Mouse (Mus musculus): ENCODE results near the gene Nacad. TPM values are rescaled to one million over a fixed set of nuclear protein-coding genes. Genes with fewer than 3 reads are reported as not detected.

Gene Nacad
- polyA plus RNA-seq, 1 experiment from 2014 or later = 44.3 TPM

- Histone ChIP-seq H3K9ac (ENCODE audit: low read depth, low read length) (no peak overlapping the region), H3K4me3 (ENCODE audit: low read depth, low read length) (no peak overlapping the region), H3K27ac (ENCODE audit: low read depth, low read length) (no peak overlapping the region), H3K4me1 (replicated peaks; ENCODE audit: control insufficient read depth, insufficient read depth, low read length) (peaks cover 3% of the 10 kb centered on the region; the same call in 1 of the 2 replicates), H3K4me2 (replicated peaks; ENCODE audit: low read depth, low read length) (no peak overlapping the region), H3K36me3 (ENCODE audit: control insufficient read depth, insufficient read depth, low read length) (peaks cover 11% of the 10 kb centered on the region), H3K27me3 (ENCODE audit: control insufficient read depth, insufficient read depth, low read length) (no peaks in the 10 kb centered on the region), H3K9me3 (ENCODE audit: control insufficient read depth, low read length) (no peaks in the 10 kb centered on the region)
- ATAC-seq (ENCODE audit: low FRiP score) (no peak), DNase-seq (ENCODE audit: low spot score) (no peak)
- WGBS = 79% methylated on average over 11 of the region's 11 CpGs
Observed at GRCm38 (mm10) chr11:6593406-6593805, 12.4 kb downstream of the Nacad start.

GRCm38 (mm10) chr11:6590933-6591675 is 14.7 kb downstream of the Nacad start:
- Histone ChIP-seq H3K4me3 (ENCODE audit: low read depth, low read length) (no peak overlapping the region), H3K9ac (ENCODE audit: low read depth, low read length) (no peak overlapping the region), H3K27ac (ENCODE audit: low read depth, low read length) (no peak overlapping the region), H3K27me3 (ENCODE audit: control insufficient read depth, insufficient read depth, low read length) (no peaks in the 10 kb centered on the region), H3K9me3 (ENCODE audit: control insufficient read depth, low read length) (no peaks in the 10 kb centered on the region), H3K36me3 (ENCODE audit: control insufficient read depth, insufficient read depth, low read length) (peaks cover 11% of the 10 kb centered on the region), H3K4me2 (replicated peaks; ENCODE audit: low read depth, low read length) (no peak overlapping the region), H3K4me1 (replicated peaks; ENCODE audit: control insufficient read depth, insufficient read depth, low read length) (no peaks in the 10 kb centered on the region)
- ATAC-seq (ENCODE audit: low FRiP score) = no peak
- WGBS = 79% methylated on average over 10 of the region's 10 CpGs
- DNase-seq (ENCODE audit: low spot score) = no peak

GRCm38 (mm10) chr11:6589838-6590237 is 16.0 kb downstream of the Nacad start:
- no peak overlapping the region for H3K27ac ChIP-seq (ENCODE audit: low read depth, low read length)
- no peak overlapping the region for H3K4me2 ChIP-seq (replicated peaks; ENCODE audit: low read depth, low read length)
- H3K9ac ChIP-seq (ENCODE audit: low read depth, low read length) = no peak overlapping the region
- H3K9me3 ChIP-seq (ENCODE audit: control insufficient read depth, low read length) = no peaks in the 10 kb centered on the region
- no peaks in the 10 kb centered on the region for H3K27me3 ChIP-seq (ENCODE audit: control insufficient read depth, insufficient read depth, low read length)
- H3K36me3 ChIP-seq (ENCODE audit: control insufficient read depth, insufficient read depth, low read length) = peaks cover 11% of the 10 kb centered on the region
- WGBS = 92% methylated on average over 7 of the region's 7 CpGs
- no peak overlapping the region for H3K4me3 ChIP-seq (ENCODE audit: low read depth, low read length)
- H3K4me1 ChIP-seq (replicated peaks; ENCODE audit: control insufficient read depth, insufficient read depth, low read length) = no peaks in the 10 kb centered on the region
- DNase-seq (ENCODE audit: low spot score) (no peak), ATAC-seq (ENCODE audit: low FRiP score) (no peak)

GRCm38 (mm10) chr11:6588295-6588694 is 17.6 kb downstream of the Nacad start:
- Histone ChIP-seq H3K9me3 (ENCODE audit: control insufficient read depth, low read length) (no peaks in the 10 kb centered on the region), H3K27ac (ENCODE audit: low read depth, low read length) (no peak overlapping the region), H3K4me2 (replicated peaks; ENCODE audit: low read depth, low read length) (no peak overlapping the region), H3K4me3 (ENCODE audit: low read depth, low read length) (no peak overlapping the region), H3K36me3 (ENCODE audit: control insufficient read depth, insufficient read depth, low read length) (peaks cover 9% of the 10 kb centered on the region), H3K9ac (ENCODE audit: low read depth, low read length) (no peak overlapping the region), H3K4me1 (replicated peaks; ENCODE audit: control insufficient read depth, insufficient read depth, low read length) (no peaks in the 10 kb centered on the region), H3K27me3 (ENCODE audit: control insufficient read depth, insufficient read depth, low read length) (no peaks in the 10 kb centered on the region)
- DNase-seq (ENCODE audit: low spot score) = no peak
- WGBS = 94% methylated on average over 7 of the region's 7 CpGs
- no peak for ATAC-seq (ENCODE audit: low FRiP score)

- no peak overlapping the region for H3K4me3 ChIP-seq (ENCODE audit: low read depth, low read length)
- 96% methylated on average over 7 of the region's 7 CpGs for WGBS
- H3K27ac ChIP-seq (ENCODE audit: low read depth, low read length) = no peak overlapping the region
- ATAC-seq (ENCODE audit: low FRiP score) (no peak), DNase-seq (ENCODE audit: low spot score) (no peak)
- no peaks in the 10 kb centered on the region for H3K9me3 ChIP-seq (ENCODE audit: control insufficient read depth, low read length)
- no peaks in the 10 kb centered on the region for H3K4me1 ChIP-seq (replicated peaks; ENCODE audit: control insufficient read depth, insufficient read depth, low read length)
- peaks cover 6% of the 10 kb centered on the region; the same call in 1 of the 2 replicates for H3K36me3 ChIP-seq (ENCODE audit: control insufficient read depth, insufficient read depth, low read length)
- H3K9ac ChIP-seq (ENCODE audit: low read depth, low read length) = no peak overlapping the region
- H3K27me3 ChIP-seq (ENCODE audit: control insufficient read depth, insufficient read depth, low read length) = no peaks in the 10 kb centered on the region
- no peak overlapping the region for H3K4me2 ChIP-seq (replicated peaks; ENCODE audit: low read depth, low read length)
Observed at GRCm38 (mm10) chr11:6587249-6587940, 18.5 kb downstream of the Nacad start.

GRCm38 (mm10) chr11:6586660-6587059 is 19.2 kb downstream of the Nacad start:
- Histone ChIP-seq H3K27ac (ENCODE audit: low read depth, low read length) (no peak overlapping the region), H3K9me3 (ENCODE audit: control insufficient read depth, low read length) (no peaks in the 10 kb centered on the region), H3K27me3 (ENCODE audit: control insufficient read depth, insufficient read depth, low read length) (no peaks in the 10 kb centered on the region), H3K36me3 (ENCODE audit: control insufficient read depth, insufficient read depth, low read length) (peaks cover 4% of the 10 kb centered on the region; the same call in 1 of the 2 replicates), H3K4me1 (replicated peaks; ENCODE audit: control insufficient read depth, insufficient read depth, low read length) (no peaks in the 10 kb centered on the region), H3K9ac (ENCODE audit: low read depth, low read length) (no peak overlapping the region), H3K4me3 (ENCODE audit: low read depth, low read length) (no peak overlapping the region), H3K4me2 (replicated peaks; ENCODE audit: low read depth, low read length) (no peak overlapping the region)
- ATAC-seq (ENCODE audit: low FRiP score) (no peak), DNase-seq (ENCODE audit: low spot score) (no peak)
- WGBS = 95% methylated on average over 3 of the region's 3 CpGs

GRCm38 (mm10) chr11:6585748-6586147 is 20.1 kb downstream of the Nacad start:
- Histone ChIP-seq H3K9me3 (ENCODE audit: control insufficient read depth, low read length) (no peaks in the 10 kb centered on the region), H3K4me3 (ENCODE audit: low read depth, low read length) (no peak overlapping the region), H3K27ac (ENCODE audit: low read depth, low read length) (no peak overlapping the region), H3K27me3 (ENCODE audit: control insufficient read depth, insufficient read depth, low read length) (no peaks in the 10 kb centered on the region), H3K9ac (ENCODE audit: low read depth, low read length) (no peak overlapping the region), H3K36me3 (ENCODE audit: control insufficient read depth, insufficient read depth, low read length) (peaks cover 4% of the 10 kb centered on the region; the same call in 1 of the 2 replicates), H3K4me1 (replicated peaks; ENCODE audit: control insufficient read depth, insufficient read depth, low read length) (no peaks in the 10 kb centered on the region), H3K4me2 (replicated peaks; ENCODE audit: low read depth, low read length) (no peak overlapping the region)
- 94% methylated on average over 8 of the region's 8 CpGs for WGBS
- ATAC-seq (ENCODE audit: low FRiP score) = no peak
- DNase-seq (ENCODE audit: low spot score) = no peak

- no peak for DNase-seq (ENCODE audit: low spot score)
- H3K27me3 ChIP-seq (ENCODE audit: control insufficient read depth, insufficient read depth, low read length) = no peaks in the 10 kb centered on the region
- no peak overlapping the region for H3K27ac ChIP-seq (ENCODE audit: low read depth, low read length)
- no peak overlapping the region for H3K9ac ChIP-seq (ENCODE audit: low read depth, low read length)
- no peaks in the 10 kb centered on the region for H3K36me3 ChIP-seq (ENCODE audit: control insufficient read depth, insufficient read depth, low read length)
- no peaks in the 10 kb centered on the region for H3K4me1 ChIP-seq (replicated peaks; ENCODE audit: control insufficient read depth, insufficient read depth, low read length)
- WGBS = 93% methylated on average over 2 of the region's 2 CpGs
- no peak for ATAC-seq (ENCODE audit: low FRiP score)
- H3K4me3 ChIP-seq (ENCODE audit: low read depth, low read length) = no peak overlapping the region
- H3K4me2 ChIP-seq (replicated peaks; ENCODE audit: low read depth, low read length) = no peak overlapping the region
- no peaks in the 10 kb centered on the region for H3K9me3 ChIP-seq (ENCODE audit: control insufficient read depth, low read length)
Observed at GRCm38 (mm10) chr11:6581560-6581959, 24.3 kb downstream of the Nacad start.
